Mouse (Mus musculus) liver, embryonic 16.5 days (tissue): ENCODE data around the gene Gpd1l. TPM values are rescaled to one million over a fixed set of nuclear protein-coding genes. Genes with fewer than 3 reads are reported as not detected.

ENCODE experiments used
- ATAC-seq: fragments of 200-750 bp; cut with Nextera tagmentation; 2 replicates; pipeline ENCODE4 v1.8.0; 2017; ENCODE audit warnings: low read depth, mild to moderate bottlenecking, moderate number of reproducible peaks, moderate library complexity
- H3K27ac ChIP-seq: fragments of 300-500 bp; sonication (generic); 2 replicates; pipeline ENCODE4 v1.5.1; 2014; ENCODE audit warnings: mild to moderate bottlenecking, low read length
- H3K27me3 ChIP-seq: fragments of 300-500 bp; sonication (generic); 2 replicates; pipeline ENCODE4 v1.6.1; 2014; ENCODE audit warnings: low read depth, low read length, mixed read lengths; ENCODE audit not compliant: control insufficient read depth, insufficient read depth
- H3K36me3 ChIP-seq: fragments of 300-500 bp; sonication (generic); 2 replicates; pipeline ENCODE4 v1.6.1; 2014; ENCODE audit warnings: mild to moderate bottlenecking; ENCODE audit not compliant: control insufficient read depth, insufficient read depth
- H3K4me1 ChIP-seq: fragments of 300-500 bp; sonication (generic); 2 replicates; pipeline ENCODE4 v1.6.1; 2014; ENCODE audit warnings: low read depth, low read length, mixed read lengths; ENCODE audit not compliant: control insufficient read depth
- H3K4me2 ChIP-seq: fragments of 300-500 bp; sonication (generic); 2 replicates; pipeline ENCODE4 v1.6.1; 2014; ENCODE audit warnings: low read depth, low read length, mixed read lengths
- H3K4me3 ChIP-seq: fragments of 300-500 bp; sonication (generic); 2 replicates; pipeline ENCODE4 v1.5.1; 2014; ENCODE audit warnings: low read depth, mild to moderate bottlenecking, low read length
- H3K9ac ChIP-seq: fragments of 300-500 bp; sonication (generic); 2 replicates; pipeline ENCODE4 v1.6.1; 2014; ENCODE audit warnings: low read depth, low read length
- H3K9me3 ChIP-seq: fragments of 300-500 bp; sonication (generic); replicated peaks from 2 replicates; pipeline ENCODE4 v1.6.1; 2016; ENCODE audit warnings: low read length; ENCODE audit not compliant: control insufficient read depth
- whole genome bisulfite sequencing: fragments of 180-500 bp; shearing (Covaris S2); extraction: QIAGEN DNeasy Blood & Tissue Kit; methylation state at CpG from one replicate; pipeline ENCODE4 v1.1.7; 2014; ENCODE audit not compliant: insufficient replicate concordance; 5-methylcytosine and 5-hydroxymethylcytosine counted together
- polyA plus RNA-seq: library from polyadenylated mRNA; unstranded; fragments of >200 nt; fragmentation: Nextera tagmentation; extraction: Ambion mirVana; gene quantifications from 2 replicates; pipeline ENCODE4 v1.2.1, GENCODE M21; 2015

The Gpd1l gene
- polyA plus RNA-seq, 1 experiment from 2014 or later: 6.4 TPM

DNA sequence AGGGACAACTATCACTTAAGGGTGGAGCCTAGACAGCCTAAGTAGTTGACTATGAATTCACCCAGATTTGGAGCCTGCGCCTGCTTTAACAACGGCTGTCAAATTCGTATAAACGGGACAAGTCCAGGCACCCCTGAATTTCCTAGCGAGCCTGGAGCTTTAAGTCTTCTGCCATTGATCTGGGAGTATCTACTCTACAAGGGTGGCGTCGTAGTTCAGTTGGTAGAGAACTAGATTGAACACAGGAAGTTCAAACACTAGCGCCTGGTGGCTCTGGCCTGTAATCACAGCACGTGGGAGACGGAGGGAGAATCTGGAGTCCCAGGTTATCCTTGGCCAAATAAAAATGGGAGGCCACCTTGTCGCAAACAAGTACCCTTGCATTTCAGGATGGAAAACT is 444 bp upstream of the Gpd1l start:
- Histone ChIP-seq H3K9ac (0 out of 2 replicates have a peak overlapping the region, but pooled peaks have one; percentile 9), H3K4me2 (peak overlapping the region; percentile 81), H3K4me3 (peak overlapping the region; percentile 74), H3K9me3 (no peaks in the 10 kb centered on the region), H3K27me3 (no peaks in the 10 kb centered on the region), H3K4me1 (peaks cover 10% of the 10 kb centered on the region), H3K27ac (no peak overlapping the region), H3K36me3 (no peaks in the 10 kb centered on the region)
- WGBS: 43% methylated on average over 11 of the region's 11 CpGs
- no peak for ATAC-seq

DNA sequence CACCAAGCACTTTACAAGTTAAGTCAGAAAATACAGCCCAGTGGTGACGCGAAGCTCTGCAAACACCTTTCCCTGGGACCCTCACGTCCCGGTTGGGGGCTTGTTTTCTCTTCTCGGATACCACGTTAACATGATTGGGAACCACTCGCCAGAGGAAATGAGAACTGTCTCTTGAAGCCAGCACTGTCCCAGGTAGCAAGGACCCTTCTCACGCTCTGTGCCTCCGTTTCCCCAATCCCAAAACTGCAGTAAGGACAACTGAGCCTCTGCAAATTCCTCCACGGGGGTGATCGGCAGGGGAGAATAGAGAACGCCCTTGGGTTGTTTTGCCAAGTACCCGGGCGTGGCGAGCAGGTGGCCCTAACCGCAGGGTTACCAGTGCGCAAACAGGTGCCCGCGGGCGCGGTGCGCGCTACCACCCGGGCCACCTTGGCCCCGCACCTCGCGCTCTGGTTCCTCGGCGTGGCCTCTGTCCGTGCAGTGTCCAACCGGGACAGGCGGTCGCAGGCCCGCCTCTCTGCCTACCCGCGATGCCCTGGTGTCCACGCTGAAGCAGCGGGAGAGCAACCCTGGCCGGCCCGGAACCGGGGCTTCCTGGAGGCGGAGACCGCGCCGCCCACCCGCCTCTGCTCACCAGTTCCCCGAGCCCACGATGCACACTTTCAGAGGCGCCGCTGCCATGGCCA is 607 bp downstream of the Gpd1l start:
- WGBS: under 1% methylated on average over 50 of the region's 50 CpGs
- peak overlapping the region; percentile 81 for H3K4me2 ChIP-seq

DNA sequence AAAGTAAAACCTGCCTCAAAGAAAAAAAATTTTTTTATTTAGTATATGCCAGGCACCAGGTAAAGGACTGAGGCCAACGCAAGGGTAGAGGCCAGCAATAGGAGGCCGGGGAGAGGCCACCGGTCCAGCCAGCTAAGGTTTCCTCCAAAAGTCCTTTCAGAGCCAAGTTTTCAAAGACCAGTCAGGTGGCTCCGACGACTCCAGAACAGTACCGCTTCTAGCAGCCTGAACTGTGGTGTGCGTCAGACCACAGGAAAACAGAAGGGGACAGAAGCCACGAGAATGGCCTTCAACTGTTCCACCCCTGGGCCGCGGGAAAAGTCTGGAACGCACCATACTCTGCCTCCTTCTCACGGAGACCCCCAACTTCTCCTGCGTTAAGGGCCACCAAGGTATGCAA is 1.2 kb downstream of the Gpd1l start:
- WGBS: 14% methylated on average over 13 of the region's 13 CpGs
- Histone ChIP-seq H3K36me3 (no peaks in the 10 kb centered on the region), H3K9ac (peak overlapping the region; percentile 68), H3K4me2 (peak overlapping the region; percentile 81), H3K27ac (no peak overlapping the region), H3K9me3 (no peaks in the 10 kb centered on the region), H3K4me3 (peak overlapping the region; percentile 74), H3K4me1 (peaks cover 10% of the 10 kb centered on the region), H3K27me3 (no peaks in the 10 kb centered on the region)
- no peak for ATAC-seq

More for the DNA sequence above, 607 bp downstream of the Gpd1l start:
- Histone ChIP-seq H3K4me3 (peak overlapping the region; percentile 74), H3K27me3 (no peaks in the 10 kb centered on the region), H3K9me3 (no peaks in the 10 kb centered on the region), H3K4me1 (peaks cover 10% of the 10 kb centered on the region), H3K9ac (peak overlapping the region; percentile 68), H3K27ac (peak overlapping the region; percentile 80), H3K36me3 (no peaks in the 10 kb centered on the region)
- ATAC-seq: peak; percentile 25

DNA sequence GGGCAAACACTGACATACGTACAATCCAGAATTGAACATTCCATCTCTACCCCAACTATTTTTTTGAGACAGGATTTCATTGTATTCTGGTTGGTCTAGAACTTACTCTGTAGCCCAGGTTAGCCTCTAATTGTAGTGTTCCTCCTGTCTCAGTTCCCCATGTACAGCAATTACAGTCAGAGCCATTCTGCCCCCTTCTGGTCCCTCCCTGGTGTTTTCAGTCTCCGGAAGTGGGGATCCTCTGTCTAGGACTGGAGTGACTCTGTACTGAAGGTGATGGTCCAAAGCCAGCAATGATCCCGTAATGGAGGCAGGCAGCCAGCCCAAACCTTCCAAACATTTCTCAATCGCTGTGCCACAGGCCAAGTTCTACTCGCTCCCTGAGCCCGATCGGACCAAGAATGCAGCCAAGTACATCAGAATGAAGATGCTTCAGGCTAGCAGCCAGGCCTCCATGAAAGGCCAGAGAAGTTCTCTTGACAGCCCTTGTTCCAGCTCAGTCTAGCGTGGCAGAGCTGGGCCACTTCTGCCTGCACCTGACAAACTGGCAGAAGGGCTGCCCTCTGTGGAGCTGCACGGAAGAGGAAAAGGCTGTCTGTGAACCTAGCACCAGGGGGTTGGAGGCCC is 3.2 kb downstream of the Gpd1l start:
- H3K9ac ChIP-seq: no peak overlapping the region
- ATAC-seq: no peak
- H3K9me3 ChIP-seq: no peaks in the 10 kb centered on the region
- H3K36me3 ChIP-seq: no peaks in the 10 kb centered on the region
- no peaks in the 10 kb centered on the region for H3K27me3 ChIP-seq
- WGBS: 76% methylated on average over 9 of the region's 9 CpGs
- H3K4me3 ChIP-seq: no peak overlapping the region
- no peak overlapping the region for H3K27ac ChIP-seq
- no peak overlapping the region for H3K4me2 ChIP-seq
- peaks cover 17% of the 10 kb centered on the region for H3K4me1 ChIP-seq

DNA sequence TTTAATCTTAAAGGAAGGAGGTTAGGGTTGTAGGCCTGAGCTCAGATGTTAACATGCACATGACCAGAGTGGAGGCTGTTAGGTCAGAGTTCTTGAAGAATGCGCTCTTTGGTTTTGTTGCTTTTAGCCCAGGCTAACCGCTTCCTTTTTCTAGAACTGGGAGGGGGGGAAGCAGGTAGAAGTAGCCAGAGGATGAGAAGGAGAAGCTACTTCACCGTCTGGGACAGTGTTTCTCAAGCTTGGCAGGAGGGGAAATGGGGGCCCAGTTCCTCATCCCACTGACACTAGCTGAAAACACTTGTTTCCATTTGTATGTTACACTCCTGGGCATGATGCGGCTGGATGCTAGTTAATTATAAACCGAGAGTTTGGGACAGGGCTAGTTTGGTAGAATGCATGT is 8.2 kb downstream of the Gpd1l start:
- Histone ChIP-seq H3K4me1 (peaks cover 15% of the 10 kb centered on the region), H3K9ac (no peak overlapping the region), H3K4me2 (no peak overlapping the region), H3K27ac (peak overlapping the region; percentile 34; the same call in 1 of the 2 replicates), H3K36me3 (no peaks in the 10 kb centered on the region), H3K9me3 (no peaks in the 10 kb centered on the region), H3K4me3 (no peak overlapping the region), H3K27me3 (no peaks in the 10 kb centered on the region)
- 0 out of 2 replicates have a peak, but pooled peaks have one; percentile 2 for ATAC-seq
- 49% methylated on average over 5 of the region's 5 CpGs for WGBS

DNA sequence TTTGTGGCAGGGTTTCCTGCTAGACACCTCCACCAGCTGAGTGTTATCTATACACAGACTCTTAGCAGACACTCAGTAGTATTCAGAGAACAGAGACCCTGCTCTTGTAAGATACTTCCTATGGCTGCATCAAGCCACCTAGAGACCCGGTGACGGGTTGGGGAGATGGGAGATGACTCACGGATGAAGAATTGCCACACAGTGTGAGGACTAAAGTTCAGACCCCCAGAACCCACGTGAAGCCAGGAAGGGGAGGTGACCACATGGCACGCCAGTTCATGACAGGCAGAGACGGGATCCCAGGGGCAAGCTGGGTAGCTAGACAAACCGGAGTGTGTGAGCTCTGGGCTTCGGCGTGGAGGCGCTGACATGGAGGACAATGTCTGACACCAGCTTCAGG is 8.7 kb downstream of the Gpd1l start:
- Histone ChIP-seq H3K9ac (no peak overlapping the region), H3K9me3 (no peaks in the 10 kb centered on the region), H3K27ac (peak overlapping the region; percentile 24; the same call in 1 of the 2 replicates), H3K4me2 (no peak overlapping the region), H3K4me1 (peaks cover 15% of the 10 kb centered on the region), H3K4me3 (no peak overlapping the region), H3K36me3 (no peaks in the 10 kb centered on the region), H3K27me3 (no peaks in the 10 kb centered on the region)
- 47% methylated on average over 10 of the region's 10 CpGs for WGBS
- ATAC-seq: peak; percentile 47

DNA sequence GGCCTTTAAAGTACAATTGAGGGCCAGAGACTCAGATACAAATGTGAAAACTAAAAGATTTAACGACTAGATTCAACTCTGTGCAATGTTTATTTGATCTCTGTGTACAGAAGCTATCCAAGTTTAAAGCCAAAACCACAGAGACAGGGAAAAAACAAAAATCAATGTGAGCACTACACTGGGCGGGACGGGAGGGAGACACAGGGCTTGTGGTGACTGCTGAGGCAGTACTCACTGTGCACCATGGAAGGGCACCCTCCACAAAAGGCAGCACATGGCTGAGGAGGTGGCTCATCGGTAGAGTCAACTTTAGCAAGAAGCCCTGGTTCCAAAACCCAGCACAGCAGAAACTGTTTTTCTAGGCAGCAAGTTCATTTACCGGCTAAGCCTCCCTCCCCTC is 9.3 kb downstream of the Gpd1l start:
- 0 out of 2 replicates have a peak, but pooled peaks have one; percentile 26 for ATAC-seq

DNA sequence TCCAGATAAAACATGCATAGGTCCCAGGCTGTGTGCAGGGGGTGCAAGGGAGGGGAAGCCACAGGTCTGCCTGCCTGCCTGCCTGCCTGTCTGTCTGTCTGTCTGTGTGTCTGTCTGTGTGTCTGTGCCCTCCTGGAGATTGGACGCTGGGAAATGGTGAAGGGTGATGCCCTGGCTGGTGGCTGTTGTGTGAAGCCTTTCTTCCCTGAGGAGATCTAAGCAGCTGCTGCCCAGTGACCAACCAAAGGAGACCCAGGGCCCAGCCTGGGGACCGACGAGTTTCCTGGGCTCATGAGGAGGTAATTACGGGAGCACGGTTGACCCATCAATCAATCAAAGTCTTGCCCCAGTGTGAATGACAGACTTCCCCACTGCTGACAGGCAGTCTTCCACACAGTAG is 11.6 kb downstream of the Gpd1l start:
- no peak for ATAC-seq
- no peak overlapping the region for H3K9ac ChIP-seq
- H3K4me1 ChIP-seq: peaks cover 15% of the 10 kb centered on the region
- H3K36me3 ChIP-seq: no peaks in the 10 kb centered on the region
- 70% methylated on average over 5 of the region's 5 CpGs for WGBS
- no peak overlapping the region for H3K4me3 ChIP-seq
- H3K27me3 ChIP-seq: no peaks in the 10 kb centered on the region
- no peaks in the 10 kb centered on the region for H3K9me3 ChIP-seq
- H3K27ac ChIP-seq: no peak overlapping the region
- H3K4me2 ChIP-seq: no peak overlapping the region

More for the DNA sequence above, 9.3 kb downstream of the Gpd1l start:
- Histone ChIP-seq H3K4me2 (no peak overlapping the region), H3K27me3 (no peaks in the 10 kb centered on the region), H3K9me3 (no peaks in the 10 kb centered on the region), H3K36me3 (no peaks in the 10 kb centered on the region), H3K9ac (no peak overlapping the region), H3K4me3 (no peak overlapping the region), H3K27ac (no peak overlapping the region), H3K4me1 (peaks cover 15% of the 10 kb centered on the region)
- WGBS: 40% methylated on average over 5 of the region's 5 CpGs
